Mouse (Mus musculus) cortical plate, adult 2 months (tissue): ENCODE measurements at regions not wholly inside any gene's neighbourhood (a gene's known extent, or its start where the extent isn't known, plus 50 kb on each side); places are given as distances from the start of the nearest gene placed in this dataset.

Experiments
- H3K27ac ChIP-seq: fragments of 200-500 bp; 2 replicates; pipeline ENCODE4 v1.5.1; 2012; ENCODE audit warnings: low read length, control low read depth, inconsistent platforms; ENCODE audit not compliant: insufficient read depth
- H3K4me1 ChIP-seq: fragments of 200-500 bp; 2 replicates; pipeline ENCODE4 v1.6.1; 2011; ENCODE audit warnings: low read length; ENCODE audit not compliant: control insufficient read depth, insufficient read depth
- H3K4me3 ChIP-seq: fragments of 200-500 bp; 2 replicates; pipeline ENCODE4 v1.5.1; 2011; ENCODE audit warnings: mild to moderate bottlenecking, low read length, control low read depth; ENCODE audit not compliant: insufficient read depth
- CTCF ChIP-seq: fragments of 200-500 bp; IDR thresholded peaks from 2 replicates; pipeline ENCODE4 v1.5.1; 2011; ENCODE audit warnings: mild to moderate bottlenecking, control low read depth, low read length; ENCODE audit not compliant: insufficient read depth; ENCODE audit errors: extremely low read depth
- POLR2A ChIP-seq: fragments of 200-500 bp; IDR thresholded peaks from 2 replicates; pipeline ENCODE4 v1.6.1; 2011; ENCODE audit warnings: mild to moderate bottlenecking, low read length, control low read depth; ENCODE audit not compliant: insufficient read depth; ENCODE audit errors: extremely low read depth

- no peak for TF ChIP-seq POLR2A
- no peak for TF ChIP-seq CTCF
Observed at GRCm38 (mm10) chr3:105172054-105172453, 105.4 kb downstream of the 4930564D02Rik start.

GRCm38 (mm10) chr3:105191303-105191702 lies 124.7 kb downstream of the 4930564D02Rik start:
- no peak for TF ChIP-seq CTCF
- no peaks in the 10 kb centered on the region for H3K4me1 ChIP-seq
- no peak overlapping the region for H3K4me3 ChIP-seq
- H3K27ac ChIP-seq = no peak overlapping the region

More at GRCm38 (mm10) chr3:105172054-105172453, 105.4 kb downstream of the 4930564D02Rik start:
- Histone ChIP-seq H3K4me3 (no peak overlapping the region), H3K27ac (no peak overlapping the region), H3K4me1 (no peaks in the 10 kb centered on the region)

- TF ChIP-seq POLR2A (no peak), CTCF (no peak)
- Histone ChIP-seq H3K4me3 (no peak overlapping the region), H3K4me1 (no peaks in the 10 kb centered on the region), H3K27ac (no peak overlapping the region)
Observed at GRCm38 (mm10) chr3:105191830-105192229, 125.2 kb downstream of the 4930564D02Rik start.

GRCm38 (mm10) chr3:105200735-105201134 lies 134.1 kb downstream of the 4930564D02Rik start:
- Histone ChIP-seq H3K27ac (no peak overlapping the region), H3K4me3 (no peak overlapping the region)
- no peak for TF ChIP-seq CTCF
- no peak for TF ChIP-seq POLR2A

GRCm38 (mm10) chr3:105209164-105209563 lies 142.5 kb downstream of the 4930564D02Rik start:
- TF ChIP-seq POLR2A (no peak), CTCF (no peak)
- H3K4me1 ChIP-seq = no peaks in the 10 kb centered on the region
- H3K4me3 ChIP-seq = no peak overlapping the region
- H3K27ac ChIP-seq = no peak overlapping the region

More at GRCm38 (mm10) chr3:105200735-105201134, 134.1 kb downstream of the 4930564D02Rik start:
- H3K4me1 ChIP-seq = no peaks in the 10 kb centered on the region

GRCm38 (mm10) chr3:105211023-105211422 lies 144.4 kb downstream of the 4930564D02Rik start:
- Histone ChIP-seq H3K27ac (no peak overlapping the region), H3K4me1 (no peaks in the 10 kb centered on the region), H3K4me3 (no peak overlapping the region)
- TF ChIP-seq POLR2A (no peak), CTCF (no peak)

GRCm38 (mm10) chr3:105211726-105212125 lies 145.1 kb downstream of the 4930564D02Rik start:
- TF ChIP-seq POLR2A = no peak
- no peak for TF ChIP-seq CTCF
- no peak overlapping the region for H3K4me3 ChIP-seq
- H3K27ac ChIP-seq = no peak overlapping the region
- H3K4me1 ChIP-seq = no peaks in the 10 kb centered on the region

- TF ChIP-seq CTCF = no peak
- no peak for TF ChIP-seq POLR2A
- Histone ChIP-seq H3K4me1 (no peaks in the 10 kb centered on the region), H3K27ac (no peak overlapping the region), H3K4me3 (no peak overlapping the region)
Observed at GRCm38 (mm10) chr3:105214867-105215266, 148.2 kb downstream of the 4930564D02Rik start.

- Histone ChIP-seq H3K4me3 (no peak overlapping the region), H3K27ac (no peak overlapping the region), H3K4me1 (no peaks in the 10 kb centered on the region)
- TF ChIP-seq CTCF (no peak), POLR2A (no peak)
Observed at GRCm38 (mm10) chr3:105215729-105216128, 149.1 kb downstream of the 4930564D02Rik start.

- Histone ChIP-seq H3K27ac (no peak overlapping the region), H3K4me3 (no peak overlapping the region), H3K4me1 (no peaks in the 10 kb centered on the region)
- no peak for TF ChIP-seq POLR2A
- no peak for TF ChIP-seq CTCF
Observed at GRCm38 (mm10) chr3:105219630-105220029, 153.0 kb downstream of the 4930564D02Rik start.
